Mouse (Mus musculus) small intestine, adult 10 weeks (tissue): ENCODE results near the gene Gm10945. TPM values are rescaled to one million over a fixed set of nuclear protein-coding genes. Genes with fewer than 3 reads are reported as not detected.

Experiments
- polyA plus RNA-seq: library from polyadenylated mRNA; stranded (reverse); fragments of 350-450 nt; fragmentation: Illumina TruSeq; extraction: RNeasy Lipid Tissue Mini Kit (QIAGEN cat#74804); gene quantifications from one replicate; pipeline ENCODE4 v1.2.3, GENCODE M21; 2014; ENCODE audit warnings: low replicate concordance

The Gm10945 gene
- not detected for polyA plus RNA-seq

GRCm38 (mm10) chr10:6761287-6761811 lies at the start of gene Gm10945:
Gene Gm10945 (minus strand): TSS chr10:6761761.

GRCm38 (mm10) chr10:6758206-6758605 lies 3.4 kb downstream of the Gm10945 start, which contains the start of gene Oprm1:
Gene Oprm1 (plus strand): TSS chr10:6758506.

Other genes with a start within 250 kb of the Gm10945 start
- not detected for gene Oprm1, start 3.3 kb downstream of the Gm10945 start, polyA plus RNA-seq